Mouse (Mus musculus) kidney, embryonic 14.5 days (tissue): ENCODE results near the gene Olfr814. TPM values are rescaled to one million over a fixed set of nuclear protein-coding genes. Genes with fewer than 3 reads are reported as not detected.

Experiments used
- polyA plus RNA-seq: library from polyadenylated mRNA; unstranded; fragments of >200 nt; fragmentation: Nextera tagmentation; extraction: Ambion mirVana; gene quantifications from 2 replicates; pipeline ENCODE4 v1.2.1, GENCODE M21; 2014

Olfr814 gene
- polyA plus RNA-seq, 1 experiment from 2014 or later, result not detected

Other genes starting within 250 kb of the Olfr814 start
- gene Olfr799, start 242.4 kb downstream of the Olfr814 start, polyA plus RNA-seq, result not detected in 2 replicates
- not detected in 2 replicates for gene Olfr800, start 222.2 kb downstream of the Olfr814 start, polyA plus RNA-seq
- gene Olfr801, start 206.0 kb downstream of the Olfr814 start, polyA plus RNA-seq, result not detected in 2 replicates
- 0.04 TPM in 1 of 2 replicates, not detected in the other for gene Olfr802, start 191.7 kb downstream of the Olfr814 start, polyA plus RNA-seq
- gene Olfr803, start 185.6 kb downstream of the Olfr814 start, polyA plus RNA-seq, result not detected in 2 replicates
- not detected in 2 replicates for gene Olfr804, start 176.6 kb downstream of the Olfr814 start, polyA plus RNA-seq
- gene Olfr805, start 150.5 kb downstream of the Olfr814 start, polyA plus RNA-seq, result not detected in 2 replicates
- not detected in 2 replicates for gene Olfr806, start 137.9 kb downstream of the Olfr814 start, polyA plus RNA-seq
- not detected in 2 replicates for gene Olfr807, start 122.1 kb downstream of the Olfr814 start, polyA plus RNA-seq
- not detected in 2 replicates for gene Olfr808, start 114.4 kb downstream of the Olfr814 start, polyA plus RNA-seq
- gene Olfr809, start 105.2 kb downstream of the Olfr814 start, polyA plus RNA-seq, result not detected in 2 replicates
- gene Olfr810, start 84.9 kb downstream of the Olfr814 start, polyA plus RNA-seq, result not detected in 2 replicates
- gene Olfr811, start 75.5 kb downstream of the Olfr814 start, polyA plus RNA-seq, result not detected in 2 replicates
- gene Olfr812, start 33.8 kb downstream of the Olfr814 start, polyA plus RNA-seq, result not detected in 2 replicates
- gene Olfr813, start 24.5 kb downstream of the Olfr814 start, polyA plus RNA-seq, result not detected in 2 replicates
- not detected in 2 replicates for gene Olfr815, start 26.0 kb upstream of the Olfr814 start, polyA plus RNA-seq
- gene Olfr816, start 35.7 kb upstream of the Olfr814 start, polyA plus RNA-seq, result not detected in 2 replicates
- gene Olfr818, start 69.2 kb upstream of the Olfr814 start, polyA plus RNA-seq, result not detected in 2 replicates
- gene Olfr819, start 87.4 kb upstream of the Olfr814 start, polyA plus RNA-seq, result not detected in 2 replicates
- gene Olfr247, start 96.3 kb upstream of the Olfr814 start, polyA plus RNA-seq, result not detected in 2 replicates
- not detected in 2 replicates for gene Gm10310, start 105.2 kb upstream of the Olfr814 start, polyA plus RNA-seq
- gene Olfr820, start 132.8 kb upstream of the Olfr814 start, polyA plus RNA-seq, result not detected in 2 replicates
- not detected in 2 replicates for gene Olfr821, start 150.5 kb upstream of the Olfr814 start, polyA plus RNA-seq
- gene Olfr822, start 191.4 kb upstream of the Olfr814 start, polyA plus RNA-seq, result not detected in 2 replicates
- not detected in 2 replicates for gene Olfr823, start 235.5 kb upstream of the Olfr814 start, polyA plus RNA-seq